Mouse (Mus musculus) kidney, embryonic 14.5 days (tissue): ENCODE results near the gene Rbm39. TPM values are rescaled to one million over a fixed set of nuclear protein-coding genes. Genes with fewer than 3 reads are reported as not detected.
A peak's percentile ranks its signal among the peaks of the same experiment; 100 is the strongest.
"Not testable (repeated sequence)": the region's sequence is repeated elsewhere in the genome, so short reads cannot be mapped to it uniquely, and the experiment has no call there.

Experiments
- ATAC-seq: fragments of 200-750 bp; cut with Nextera tagmentation; 2 replicates; pipeline ENCODE4 v1.8.0; 2017; ENCODE audit warnings: moderate number of reproducible peaks, mild to moderate bottlenecking, moderate TSS enrichment, moderate library complexity; ENCODE audit not compliant: low FRiP score, low TSS enrichment
- H3K27ac ChIP-seq: fragments of 300-500 bp; sonication (generic); 2 replicates; pipeline ENCODE4 v1.5.1; 2014; ENCODE audit warnings: low read depth, mild to moderate bottlenecking, low read length, moderate library complexity, mixed read lengths
- H3K27me3 ChIP-seq: fragments of 300-500 bp; sonication (generic); 2 replicates; pipeline ENCODE4 v1.6.1; 2014; ENCODE audit warnings: mild to moderate bottlenecking, low read length; ENCODE audit not compliant: control insufficient read depth, insufficient read depth
- H3K36me3 ChIP-seq: fragments of 300-500 bp; sonication (generic); 2 replicates; pipeline ENCODE4 v1.6.1; 2014; ENCODE audit warnings: low read length, mixed read lengths; ENCODE audit not compliant: control insufficient read depth, insufficient read depth
- H3K4me1 ChIP-seq: fragments of 300-500 bp; sonication (generic); 2 replicates; pipeline ENCODE4 v1.6.1; 2014; ENCODE audit warnings: low read length, mixed read lengths; ENCODE audit not compliant: control insufficient read depth, insufficient read depth
- H3K4me2 ChIP-seq: fragments of 300-500 bp; sonication (generic); replicated peaks from 2 replicates; pipeline ENCODE4 v1.6.1; 2014; ENCODE audit warnings: low read depth, mild to moderate bottlenecking, low read length
- H3K4me3 ChIP-seq: fragments of 300-500 bp; sonication (generic); 2 replicates; pipeline ENCODE4 v1.5.1; 2014; ENCODE audit warnings: mild to moderate bottlenecking, low read length
- H3K9ac ChIP-seq: fragments of 300-500 bp; sonication (generic); 2 replicates; pipeline ENCODE4 v1.6.1; 2014; ENCODE audit warnings: low read depth, mild to moderate bottlenecking, low read length, moderate library complexity
- H3K9me3 ChIP-seq: fragments of 300-500 bp; sonication (generic); 2 replicates; pipeline ENCODE4 v1.6.1; 2016; ENCODE audit warnings: low read length; ENCODE audit not compliant: control insufficient read depth
- WGBS: fragments of 180-500 bp; shearing (Covaris S2); extraction: QIAGEN DNeasy Blood & Tissue Kit; methylation state at CpG from one replicate; pipeline ENCODE4 v1.1.7; 2014; 5-methylcytosine and 5-hydroxymethylcytosine counted together
- polyA plus RNA-seq: library from polyadenylated mRNA; unstranded; fragments of >200 nt; fragmentation: Nextera tagmentation; extraction: Ambion mirVana; gene quantifications from 2 replicates; pipeline ENCODE4 v1.2.1, GENCODE M21; 2014

The Rbm39 gene
- polyA plus RNA-seq, 1 experiment from 2014 or later, result 683 TPM

GRCm38 (mm10) chr2:156134161-156134560 is 45.9 kb downstream of the Rbm39 start:
- Histone ChIP-seq H3K27me3 (no peaks in the 10 kb centered on the region), H3K9me3 (no peaks in the 10 kb centered on the region), H3K27ac (no peak overlapping the region), H3K36me3 (no peaks in the 10 kb centered on the region; the same call in 1 of the 2 replicates), H3K4me1 (no peaks in the 10 kb centered on the region), H3K9ac (no peak overlapping the region), H3K4me3 (no peak overlapping the region), H3K4me2 (no peak overlapping the region)
- WGBS, result 85% methylated on average over 5 of the region's 5 CpGs
- no peak for ATAC-seq

GRCm38 (mm10) chr2:156126992-156127391 is 53.0 kb downstream of the Rbm39 start, which contains the start of gene Gm28036:
TSS of gene Gm28036 (minus strand) at chr2:156127092.
- ATAC-seq, result no peak
- Histone ChIP-seq H3K4me3 (no peak within 1 kb of the TSS), H3K9ac (no peak within 1 kb of the TSS), H3K27me3 (no peaks in the 10 kb centered on the region), H3K36me3 (peaks cover 24% of the 10 kb centered on the region), H3K4me1 (no peaks in the 10 kb centered on the region), H3K9me3 (no peaks in the 10 kb centered on the region), H3K4me2 (no peak within 1 kb of the TSS), H3K27ac (no peak within 1 kb of the TSS)
- 97% methylated on average over 5 of the region's 5 CpGs for WGBS

GRCm38 (mm10) chr2:156123731-156124130 is 56.3 kb downstream of the Rbm39 start:
- no peaks in the 10 kb centered on the region for H3K9me3 ChIP-seq
- no peak overlapping the region for H3K27ac ChIP-seq
- ATAC-seq, result no peak
- no peak overlapping the region for H3K9ac ChIP-seq
- H3K4me3 ChIP-seq, result no peak overlapping the region
- H3K4me2 ChIP-seq, result no peak overlapping the region
- 94% methylated on average over 5 of the region's 5 CpGs for WGBS
- no peaks in the 10 kb centered on the region for H3K4me1 ChIP-seq
- peaks cover 24% of the 10 kb centered on the region for H3K36me3 ChIP-seq
- H3K27me3 ChIP-seq, result no peaks in the 10 kb centered on the region

GRCm38 (mm10) chr2:156119566-156119965 is 60.5 kb downstream of the Rbm39 start:
- Histone ChIP-seq H3K9me3 (no peaks in the 10 kb centered on the region), H3K4me1 (no peaks in the 10 kb centered on the region), H3K36me3 (peaks cover 8% of the 10 kb centered on the region; the same call in 1 of the 2 replicates), H3K4me2 (no peak overlapping the region), H3K4me3 (no peak overlapping the region), H3K27ac (no peak overlapping the region), H3K9ac (no peak overlapping the region), H3K27me3 (no peaks in the 10 kb centered on the region)
- no peak for ATAC-seq

GRCm38 (mm10) chr2:156112080-156112423 is 68.0 kb downstream of the Rbm39 start:
- not testable (repeated sequence) for H3K36me3 ChIP-seq, H3K4me1 ChIP-seq, H3K9me3 ChIP-seq, ATAC-seq, H3K27me3 ChIP-seq
- WGBS, result 27% methylated on average over 5 of the region's 5 CpGs
- peak overlapping the region; percentile 94 for H3K27ac ChIP-seq
- peak overlapping the region; percentile 99; the same call in 1 of the 2 replicates for H3K9ac ChIP-seq
- H3K4me3 ChIP-seq, result peak overlapping the region; percentile 99
- H3K4me2 ChIP-seq, result peak overlapping the region; percentile 42

- Histone ChIP-seq H3K9ac (peak within 1 kb of the TSS; percentile 99), H3K4me3 (peak within 1 kb of the TSS; percentile 99), H3K27ac (peak within 1 kb of the TSS; percentile 94), H3K27me3 (no peaks in the 10 kb centered on the region), H3K4me2 (peak within 1 kb of the TSS; percentile 71), H3K36me3 (peaks cover 5% of the 10 kb centered on the region; the same call in 1 of the 2 replicates), H3K4me1 (no peaks in the 10 kb centered on the region), H3K9me3 (no peaks in the 10 kb centered on the region)
- under 1% methylated on average over 69 of the region's 74 CpGs for WGBS
- ATAC-seq, result peak; percentile 95
Measured at GRCm38 (mm10) chr2:156111358-156112079, 68.5 kb downstream of the Rbm39 start, which contains the start of the genes Cpne1 and Rbm12. TSS of gene Cpne1 (minus strand) at chr2:156111965. TSS of gene Rbm12 (minus strand) at chr2:156111978.

- peak overlapping the region; percentile 99 for H3K9ac ChIP-seq
- H3K27ac ChIP-seq, result peak overlapping the region; percentile 94
- no peaks in the 10 kb centered on the region for H3K27me3 ChIP-seq
- peak; percentile 82 for ATAC-seq
- H3K9me3 ChIP-seq, result no peaks in the 10 kb centered on the region
- H3K4me2 ChIP-seq, result peak overlapping the region; percentile 71
- peak overlapping the region; percentile 99 for H3K4me3 ChIP-seq
- H3K4me1 ChIP-seq, result no peaks in the 10 kb centered on the region
- H3K36me3 ChIP-seq, result peaks cover 9% of the 10 kb centered on the region; the same call in 1 of the 2 replicates
- 1% methylated on average over 16 of the region's 16 CpGs for WGBS
Measured at GRCm38 (mm10) chr2:156110627-156111357, 69.2 kb downstream of the Rbm39 start.
